Mouse (Mus musculus): ENCODE measurements around the gene Kbtbd6. TPM values are rescaled to one million over a fixed set of nuclear protein-coding genes. Genes with fewer than 3 reads are reported as not detected.

Gene Kbtbd6
- polyA plus RNA-seq, 1 experiment from 2014 or later = 3.8 TPM

DNA sequence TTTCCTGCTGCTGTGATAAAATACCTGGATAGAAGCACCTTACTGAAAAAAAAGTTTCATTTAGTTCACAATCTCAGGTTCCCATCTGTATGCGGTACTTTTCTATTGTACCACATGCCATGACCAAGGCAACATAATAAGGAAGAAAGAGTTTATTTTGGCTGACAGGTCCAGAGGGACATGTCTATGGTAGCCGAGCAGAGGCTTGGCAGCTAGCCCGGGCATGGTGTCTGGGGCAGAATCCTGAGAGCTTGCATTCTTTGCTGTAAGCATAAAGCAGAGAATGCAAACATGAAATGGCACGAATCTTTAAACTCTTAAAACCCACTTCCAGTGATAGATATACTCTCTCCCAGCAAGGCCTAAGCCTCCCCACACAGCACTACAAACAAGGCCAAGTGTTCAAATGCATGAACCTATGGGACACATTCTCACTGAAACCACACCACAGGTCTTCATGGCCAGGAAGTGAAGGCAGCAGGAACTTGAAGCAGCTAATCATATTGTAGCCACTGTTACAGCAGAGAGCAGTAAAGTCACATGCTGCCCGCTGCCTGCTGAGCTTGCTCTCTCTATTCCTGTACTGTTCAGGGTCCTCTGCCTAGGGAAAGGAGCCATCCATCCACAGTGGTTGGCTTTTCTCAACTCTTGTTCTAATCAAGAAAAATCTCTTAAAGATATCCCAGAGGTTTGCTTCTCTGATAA is 51.9 kb downstream of the Kbtbd6 start:
- peaks cover 12% of the 10 kb centered on the region for H3K36me3 ChIP-seq (replicated peaks)
- no peaks in the 10 kb centered on the region for H3K27me3 ChIP-seq
- H3K4me2 ChIP-seq = no peak overlapping the region
- H3K4me3 ChIP-seq (replicated peaks) = no peak overlapping the region
- no peak overlapping the region for H3K9ac ChIP-seq
- no peaks in the 10 kb centered on the region for H3K9me3 ChIP-seq (replicated peaks)
- 64% methylated on average over 5 of the region's 5 CpGs for WGBS (ENCODE audit: insufficient replicate concordance)
- H3K4me1 ChIP-seq (replicated peaks) = peaks cover 87% of the 10 kb centered on the region
- no peak for ATAC-seq (ENCODE audit: insufficient read depth)
- peak overlapping the region; percentile 53 for H3K27ac ChIP-seq (replicated peaks)

Other genes with a start within 250 kb of the Kbtbd6 start
- not detected in 2 replicates for gene Zfp957, start 204.5 kb upstream of the Kbtbd6 start, polyA plus RNA-seq (2015; fragmentation: Nextera tagmentation; extraction: Ambion mirVana)
- 291 and 294 TPM in 2 replicates for gene Rgcc, start 150.2 kb upstream of the Kbtbd6 start, polyA plus RNA-seq (2015; fragmentation: Nextera tagmentation; extraction: Ambion mirVana)
- gene Naa16, start 61.1 kb upstream of the Kbtbd6 start, polyA plus RNA-seq (2015; fragmentation: Nextera tagmentation; extraction: Ambion mirVana) = 24.4 and 26.5 TPM in 2 replicates
- 3.8 and 4.4 TPM in 2 replicates for gene Mtrf1, start 54.1 kb upstream of the Kbtbd6 start, polyA plus RNA-seq (2015; fragmentation: Nextera tagmentation; extraction: Ambion mirVana)
- 3.3 and 4.0 TPM in 2 replicates for gene Kbtbd7, start 25.3 kb upstream of the Kbtbd6 start, polyA plus RNA-seq (2015; fragmentation: Nextera tagmentation; extraction: Ambion mirVana)
- gene Elf1, start 29.4 kb downstream of the Kbtbd6 start, polyA plus RNA-seq (2015; fragmentation: Nextera tagmentation; extraction: Ambion mirVana) = 10.7 and 10.9 TPM in 2 replicates
- 11.2 and 13.5 TPM in 2 replicates for gene Wbp4, start 29.7 kb downstream of the Kbtbd6 start, polyA plus RNA-seq (2015; fragmentation: Nextera tagmentation; extraction: Ambion mirVana)
- gene Sugt1, start 135.9 kb downstream of the Kbtbd6 start, polyA plus RNA-seq (2015; fragmentation: Nextera tagmentation; extraction: Ambion mirVana) = 31.6 and 34.0 TPM in 2 replicates
- 0.12 and 1.1 TPM in 2 replicates for gene Cnmd, start 210.3 kb downstream of the Kbtbd6 start, polyA plus RNA-seq (2015; fragmentation: Nextera tagmentation; extraction: Ambion mirVana)

Data from liver, embryonic 15.5 days (tissue).